Comparison of ENCODE assay signal across 32 mouse cellular contexts in genomic region chr6:3369527-3369926, GRCm38 (mm10).
"Had no signal": no experiment of that assay in that cellular context is flagged by ENCODE, and none has a peak within 500 bp of the region (broad histone marks: within the 10 kb centered on the region; RNA-seq: fewer than 3 reads in every experiment).

No protein-coding gene starts in this region.

- H3K4me3 ChIP-seq: left cerebral cortex, adult 2 months; limb, embryonic 10.5 days; limb, embryonic 12.5 days; limb, embryonic 13.5 days; limb, embryonic 15.5 days; liver, embryonic 12.5 days; liver, embryonic 13.5 days; liver, embryonic 15.5 days; lung, embryonic 15.5 days; megakaryocyte, embryonic 14.5 days; midbrain, embryonic 10.5 days; midbrain, embryonic 12.5 days; midbrain, embryonic 13.5 days; midbrain, embryonic 15.5 days; myocyte; neural tube, embryonic 12.5 days had no signal

- H3K4me2 ChIP-seq: limb, embryonic 12.5 days; limb, embryonic 13.5 days; limb, embryonic 15.5 days; liver, embryonic 11.5 days; liver, embryonic 12.5 days; liver, embryonic 13.5 days; liver, embryonic 15.5 days; lung, embryonic 14.5 days; lung, embryonic 15.5 days; midbrain, embryonic 12.5 days; midbrain, embryonic 13.5 days; midbrain, embryonic 15.5 days; neural tube, embryonic 12.5 days had no signal

- H3K9ac ChIP-seq: limb, embryonic 12.5 days; limb, embryonic 13.5 days; limb, embryonic 15.5 days; liver, embryonic 12.5 days; liver, embryonic 13.5 days; liver, embryonic 14.5 days; liver, embryonic 15.5 days; liver, postnatal 0 days; lung, embryonic 14.5 days; lung, embryonic 15.5 days; midbrain, embryonic 12.5 days; midbrain, embryonic 13.5 days; midbrain, embryonic 15.5 days; neural tube, embryonic 12.5 days had no signal

- DNase-seq: left cerebral cortex, postnatal 4 days; liver; liver, embryonic 13.5 days; liver, postnatal 0 days; lung, adult 18-20 months; lung, adult 2 months; lung, embryonic 14.5 days; lung, postnatal 10 days; lung, postnatal 14 days; lung, postnatal 36 days; lung, postnatal 4 days; midbrain, embryonic 14.5 days had no signal

- H3K4me1 ChIP-seq: limb, embryonic 10.5 days; limb, embryonic 12.5 days; limb, embryonic 13.5 days; limb, embryonic 15.5 days; liver, embryonic 12.5 days; liver, embryonic 13.5 days; liver, embryonic 15.5 days; lung, embryonic 15.5 days; megakaryocyte, embryonic 14.5 days; midbrain, embryonic 10.5 days; midbrain, embryonic 12.5 days; midbrain, embryonic 13.5 days; midbrain, embryonic 15.5 days; neural tube, embryonic 12.5 days had no signal

- H3K9me3 ChIP-seq: limb, embryonic 10.5 days; limb, embryonic 13.5 days; limb, embryonic 15.5 days; liver, embryonic 15.5 days; lung, embryonic 15.5 days; midbrain, embryonic 15.5 days had no signal

- H3K27ac ChIP-seq: left cerebral cortex, adult 2 months; limb, embryonic 10.5 days; limb, embryonic 12.5 days; limb, embryonic 13.5 days; limb, embryonic 15.5 days; liver, embryonic 12.5 days; liver, embryonic 13.5 days; liver, embryonic 14.5 days; liver, embryonic 15.5 days; lung, embryonic 15.5 days; macrophage; midbrain, embryonic 10.5 days; midbrain, embryonic 12.5 days; midbrain, embryonic 13.5 days; midbrain, embryonic 15.5 days; neural tube, embryonic 12.5 days had no signal

- H3K36me3 ChIP-seq: limb, embryonic 10.5 days; limb, embryonic 12.5 days; limb, embryonic 13.5 days; limb, embryonic 15.5 days; liver, embryonic 12.5 days; liver, embryonic 13.5 days; lung, embryonic 15.5 days; midbrain, embryonic 10.5 days; midbrain, embryonic 12.5 days; midbrain, embryonic 13.5 days; midbrain, embryonic 15.5 days; neural tube, embryonic 12.5 days had no signal

- ATAC-seq: liver, embryonic 12.5 days; liver, postnatal 0 days; lung, postnatal 0 days; midbrain, embryonic 13.5 days; midbrain, embryonic 15.5 days; midbrain, embryonic 16.5 days had no signal

- H3K27me3 ChIP-seq: limb, embryonic 12.5 days; limb, embryonic 13.5 days; limb, embryonic 15.5 days; liver, embryonic 12.5 days; liver, embryonic 13.5 days; liver, embryonic 15.5 days; lung, embryonic 15.5 days; megakaryocyte, embryonic 14.5 days; midbrain, embryonic 12.5 days; midbrain, embryonic 13.5 days; midbrain, embryonic 15.5 days; neural tube, embryonic 12.5 days had no signal
